Mouse (Mus musculus): ENCODE measurements at regions not wholly inside any gene's neighbourhood (a gene's known extent, or its start where the extent isn't known, plus 50 kb on each side); places are given as distances from the start of the nearest gene placed in this dataset.
"Not testable (repeated sequence)": the region's sequence is repeated elsewhere in the genome, so short reads cannot be mapped to it uniquely, and the experiment has no call there.

GRCm38 (mm10) chr2:48315306-48315705 lies 498.6 kb upstream of the Acvr2a start:
- ATAC-seq = peak; percentile 79

GRCm38 (mm10) chr2:48316180-48316889 lies 497.6 kb upstream of the Acvr2a start:
- peak; percentile 68 for ATAC-seq

GRCm38 (mm10) chr2:48317821-48318220 lies 496.1 kb upstream of the Acvr2a start:
- no peak for ATAC-seq

GRCm38 (mm10) chr2:48318384-48319030 lies 495.4 kb upstream of the Acvr2a start:
- ATAC-seq = no peak

- ATAC-seq = no peak
Measured at GRCm38 (mm10) chr2:48321471-48321870, 492.4 kb upstream of the Acvr2a start.

DNA sequence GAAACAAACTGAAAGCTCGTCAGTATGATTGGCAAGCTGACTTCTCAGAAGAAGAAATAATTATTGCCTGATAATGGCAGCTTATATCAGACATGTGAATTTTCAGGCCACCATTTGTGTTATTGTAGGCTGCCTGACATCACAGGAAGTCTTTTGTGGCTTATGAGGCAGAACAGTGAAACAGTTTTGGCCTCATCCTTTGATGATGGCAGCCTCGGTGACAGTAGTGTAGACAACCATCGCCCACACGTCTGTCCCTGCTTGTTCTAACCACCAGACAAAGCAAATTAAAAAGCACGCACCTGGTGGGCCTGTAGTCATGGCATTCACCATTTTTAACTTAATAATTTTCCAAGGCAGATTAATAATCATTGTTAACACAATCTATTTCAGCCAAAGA lies 491.6 kb upstream of the Acvr2a start:
- ATAC-seq = peak; percentile 97

DNA sequence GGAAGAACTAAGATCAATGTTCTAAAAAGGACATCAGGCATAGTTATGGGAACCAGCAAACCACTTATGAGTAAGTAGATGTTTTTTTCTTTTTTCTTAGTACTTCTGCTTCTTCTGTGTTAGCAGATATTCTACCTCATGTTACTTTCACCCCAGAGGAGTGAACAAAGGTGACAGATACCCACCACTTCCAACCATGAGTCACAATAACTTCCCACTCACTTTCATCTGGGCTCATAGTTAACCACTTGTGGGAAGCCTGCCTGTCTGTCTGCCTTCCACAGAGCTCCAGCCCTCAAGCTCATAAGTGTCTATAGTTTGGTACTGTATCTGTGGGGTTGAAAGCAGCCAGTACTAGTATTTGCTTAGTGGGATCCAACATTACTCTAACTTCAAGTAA lies 485.7 kb upstream of the Acvr2a start:
- ATAC-seq = peak; percentile 57

- ATAC-seq = peak; percentile 88
Measured at GRCm38 (mm10) chr2:48332783-48333182, 481.1 kb upstream of the Acvr2a start.

GRCm38 (mm10) chr2:48348021-48348420 lies 465.9 kb upstream of the Acvr2a start:
- ATAC-seq = no peak

DNA sequence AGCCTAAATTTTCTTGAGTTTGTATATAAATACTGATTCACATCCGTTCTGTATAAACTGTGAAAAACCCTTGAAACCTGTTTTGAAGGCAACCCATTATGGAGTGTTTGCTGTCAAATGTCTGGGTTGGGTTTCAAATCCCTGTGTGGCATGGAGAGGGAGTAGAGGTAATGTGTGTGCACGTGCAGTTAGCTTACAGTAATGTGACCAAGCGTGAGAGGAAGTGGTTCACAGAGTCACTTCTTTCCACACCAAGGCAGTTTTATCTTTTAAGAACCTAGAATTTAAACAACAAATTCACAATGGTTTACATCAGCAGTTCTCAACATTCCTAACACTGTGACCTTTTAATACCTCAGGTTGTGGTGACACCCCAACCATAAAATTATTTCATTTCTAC lies 464.1 kb upstream of the Acvr2a start:
- peak; percentile 82 for ATAC-seq

- ATAC-seq = no peak
Measured at GRCm38 (mm10) chr2:48350206-48350605, 463.7 kb upstream of the Acvr2a start.

DNA sequence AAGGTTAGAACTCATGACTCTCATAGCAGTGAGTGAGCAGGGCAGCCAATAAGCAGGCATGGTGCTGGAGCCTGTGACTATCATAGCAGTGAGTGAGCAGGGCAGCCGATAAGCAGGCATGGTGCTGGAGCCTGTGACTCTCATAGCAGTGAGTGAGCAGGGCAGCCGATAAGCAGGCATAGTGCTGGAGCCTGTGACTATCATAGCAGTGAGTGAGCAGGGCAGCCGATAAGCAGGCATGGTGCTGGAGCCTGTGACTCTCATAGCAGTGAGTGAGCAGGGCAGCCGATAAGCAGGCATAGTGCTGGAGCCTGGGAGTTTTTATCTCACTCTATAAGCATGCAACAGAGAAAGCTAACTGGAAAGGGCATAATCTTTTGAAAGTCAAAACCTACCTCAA lies 442.3 kb upstream of the Acvr2a start:
- not testable (repeated sequence) for ATAC-seq

DNA sequence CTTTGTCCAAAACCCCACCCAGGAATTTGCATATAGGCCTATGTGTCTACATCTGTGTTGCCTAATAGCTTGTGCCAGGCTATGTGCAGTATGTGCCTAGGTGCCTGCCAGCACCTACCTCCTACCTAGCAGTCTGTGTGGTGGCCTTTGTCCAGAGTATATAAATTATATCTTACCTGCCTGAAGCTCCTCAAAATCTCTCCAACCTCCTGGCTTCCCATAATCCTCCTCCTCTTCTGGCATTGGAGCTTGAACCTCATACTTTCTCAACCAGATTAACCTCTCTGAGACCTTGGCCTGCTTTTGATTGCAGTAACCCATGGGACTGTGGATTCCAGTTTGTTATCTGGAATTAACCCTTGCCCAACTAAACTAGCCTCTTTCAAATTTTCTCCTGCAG lies 440.8 kb upstream of the Acvr2a start:
- no peak for ATAC-seq

DNA sequence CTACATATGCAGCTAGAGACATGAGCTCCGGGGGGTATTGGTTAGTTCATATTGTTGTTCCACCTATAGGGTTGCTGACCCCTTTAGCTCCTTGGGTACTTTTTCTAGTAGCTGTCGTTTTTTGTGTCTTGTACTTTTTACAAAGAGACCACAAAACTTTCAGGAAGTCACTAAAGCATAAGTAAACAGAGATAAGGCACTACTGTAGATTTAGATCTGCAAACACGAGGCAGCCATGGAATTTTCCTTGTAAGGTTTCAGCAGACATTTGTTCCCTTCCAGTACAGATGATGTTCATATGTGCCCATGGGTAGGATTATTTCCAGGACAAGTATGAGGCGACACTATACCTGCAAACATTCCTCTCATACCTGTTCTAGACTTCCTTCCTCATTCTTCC lies 439.6 kb upstream of the Acvr2a start:
- ATAC-seq = peak; percentile 25

DNA sequence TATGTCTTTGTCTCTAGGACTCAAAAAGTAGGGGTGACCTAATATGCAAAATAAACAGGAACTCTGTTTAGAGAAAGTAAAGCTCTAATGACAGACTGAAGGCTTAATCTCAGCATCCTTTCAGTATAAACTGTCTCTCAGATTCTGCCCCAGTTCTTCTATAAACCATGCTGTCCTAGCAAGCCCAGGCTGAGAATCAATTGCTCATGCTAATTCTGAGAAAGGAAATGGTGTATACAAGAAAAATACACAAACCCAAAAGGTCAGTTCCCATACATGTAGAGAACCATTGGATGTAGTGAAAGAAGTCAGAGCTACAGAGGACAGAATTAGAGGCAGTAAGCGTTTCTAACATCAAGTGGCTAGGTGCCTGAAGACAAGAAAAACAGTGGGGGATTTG lies 435.7 kb upstream of the Acvr2a start:
- no peak for ATAC-seq

DNA sequence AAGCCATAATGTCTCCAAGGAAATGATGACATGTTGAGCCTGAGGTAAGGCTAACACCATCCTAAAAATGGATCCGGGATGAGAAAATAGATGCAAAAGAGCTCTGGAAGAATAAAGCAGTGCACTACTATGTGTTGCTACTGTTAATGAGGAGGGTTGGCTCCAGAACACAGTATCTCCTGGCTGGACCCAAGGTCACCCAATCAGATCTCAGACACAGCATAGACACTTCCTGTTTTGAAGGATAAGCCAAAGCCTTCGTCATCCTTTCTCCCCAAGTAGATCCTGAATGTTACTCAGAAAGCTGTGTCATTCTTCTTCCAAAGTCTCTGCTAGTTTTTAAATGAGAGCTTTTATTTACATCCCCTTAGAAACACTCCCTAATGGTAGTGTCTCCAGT lies 435.2 kb upstream of the Acvr2a start:
- no peak for ATAC-seq

DNA sequence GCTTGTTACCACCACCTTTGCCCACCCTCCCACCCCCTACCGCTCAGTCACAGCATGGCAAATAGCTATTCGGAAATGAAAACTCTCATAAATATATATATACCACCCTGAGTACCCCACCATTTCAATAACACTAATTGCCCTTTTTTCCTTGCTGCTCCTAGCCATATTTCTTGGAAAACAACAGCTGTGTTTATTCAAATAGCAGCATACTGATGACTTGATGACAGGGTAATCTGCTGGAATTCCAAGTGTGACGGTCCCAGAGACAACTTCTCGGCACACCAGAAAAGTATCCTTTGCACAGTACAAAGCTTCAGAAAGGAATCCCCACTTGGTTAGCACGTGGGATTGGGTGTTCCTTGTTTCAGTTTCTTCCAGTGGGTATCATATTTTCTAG lies 433.8 kb upstream of the Acvr2a start:
- no peak for ATAC-seq

GRCm38 (mm10) chr2:48380786-48381185 lies 433.1 kb upstream of the Acvr2a start:
- no peak for ATAC-seq

- peak; percentile 60 for ATAC-seq
Measured at GRCm38 (mm10) chr2:48381481-48382075, 432.3 kb upstream of the Acvr2a start.

GRCm38 (mm10) chr2:48398504-48398903 lies 415.4 kb upstream of the Acvr2a start:
- ATAC-seq = no peak

DNA sequence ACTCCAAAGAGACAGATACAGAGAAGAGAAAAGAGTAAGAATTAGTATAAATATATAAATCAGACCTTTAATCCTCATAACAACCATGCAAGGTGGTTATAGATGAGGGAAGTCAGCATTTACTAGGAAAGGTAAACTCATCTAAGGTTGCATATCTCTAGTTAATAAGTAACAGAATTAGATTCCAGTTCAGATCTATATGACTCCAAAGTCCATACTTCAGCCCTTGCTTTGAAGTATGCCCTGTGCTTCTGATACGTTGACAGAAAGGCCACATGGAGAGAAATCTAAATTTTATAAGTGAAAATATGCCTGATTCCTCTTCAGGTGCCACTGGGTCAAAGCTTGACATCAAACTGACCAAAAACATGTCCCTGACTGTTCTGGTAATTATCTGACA lies 414.7 kb upstream of the Acvr2a start:
- no peak for ATAC-seq

DNA sequence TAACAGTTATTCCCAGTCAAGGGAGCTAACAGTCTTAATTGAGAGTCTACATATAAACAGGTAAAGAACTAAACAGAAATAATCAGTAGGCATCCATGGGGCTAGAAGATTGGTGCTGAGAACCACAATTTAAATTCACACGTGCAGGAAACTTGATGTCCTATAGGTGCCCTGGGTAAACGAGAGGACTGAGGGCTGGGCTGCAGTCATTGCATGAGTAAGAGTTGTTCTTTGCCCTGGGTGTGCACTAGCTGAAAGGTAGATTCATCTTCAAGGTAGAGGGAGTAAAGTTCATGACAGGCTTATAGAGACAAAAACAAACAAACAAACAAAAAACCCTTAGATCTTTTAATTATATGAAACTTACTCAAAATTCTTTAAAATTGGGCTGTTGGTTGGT lies 411.1 kb upstream of the Acvr2a start:
- no peak for ATAC-seq

DNA sequence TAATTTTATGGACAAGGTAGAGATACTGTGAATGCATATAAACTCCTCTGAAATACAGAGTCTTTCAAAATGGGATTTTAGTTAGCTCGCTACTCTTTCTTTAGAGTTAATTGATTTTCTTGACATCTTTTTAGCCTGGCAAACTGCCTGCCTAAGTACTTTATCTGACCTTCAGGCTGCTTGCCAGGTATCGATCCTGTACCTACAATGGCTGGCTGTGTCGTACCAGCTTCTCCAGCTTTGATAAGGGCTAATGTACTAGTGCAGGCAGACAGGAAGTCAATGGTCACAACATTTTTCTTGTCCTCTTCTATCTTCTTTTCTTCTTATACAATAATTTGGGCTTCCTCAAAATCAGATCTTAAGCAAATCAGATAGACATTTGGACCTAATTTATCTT lies 409.4 kb upstream of the Acvr2a start:
- ATAC-seq = no peak

GRCm38 (mm10) chr2:48407876-48408275 lies 406.0 kb upstream of the Acvr2a start:
- ATAC-seq = no peak
